Mouse (Mus musculus): ENCODE measurements around the gene Ccdc153. TPM values are rescaled to one million over a fixed set of nuclear protein-coding genes. Genes with fewer than 3 reads are reported as not detected.

The Ccdc153 gene
- polyA plus RNA-seq, 1 experiment from 2014 or later, result not detected

- Histone ChIP-seq H3K27ac (ENCODE audit: low read depth, low read length) (no peak overlapping the region), H3K9ac (ENCODE audit: low read depth, low read length) (no peak overlapping the region), H3K4me3 (ENCODE audit: low read length) (no peak overlapping the region), H3K36me3 (ENCODE audit: control insufficient read depth, insufficient read depth, low read length) (no peaks in the 10 kb centered on the region), H3K4me1 (ENCODE audit: control insufficient read depth, insufficient read depth, low read depth, low read length) (no peaks in the 10 kb centered on the region), H3K9me3 (ENCODE audit: control insufficient read depth, low read length) (no peaks in the 10 kb centered on the region), H3K4me2 (ENCODE audit: low read length) (no peak overlapping the region), H3K27me3 (replicated peaks; ENCODE audit: control insufficient read depth, insufficient read depth, low read length) (no peaks in the 10 kb centered on the region)
- ATAC-seq, result no peak
- WGBS, result 100% methylated on average over 4 of the region's 4 CpGs
Observed at GRCm38 (mm10) chr9:44209416-44209815, 31.1 kb upstream of the Ccdc153 start.

- Histone ChIP-seq H3K4me3 (ENCODE audit: low read length) (no peak overlapping the region), H3K36me3 (ENCODE audit: control insufficient read depth, insufficient read depth, low read length) (no peaks in the 10 kb centered on the region), H3K27ac (ENCODE audit: low read depth, low read length) (no peak overlapping the region), H3K4me2 (ENCODE audit: low read length) (no peak overlapping the region), H3K4me1 (ENCODE audit: control insufficient read depth, insufficient read depth, low read depth, low read length) (no peaks in the 10 kb centered on the region), H3K27me3 (replicated peaks; ENCODE audit: control insufficient read depth, insufficient read depth, low read length) (no peaks in the 10 kb centered on the region), H3K9ac (ENCODE audit: low read depth, low read length) (no peak overlapping the region), H3K9me3 (ENCODE audit: control insufficient read depth, low read length) (no peaks in the 10 kb centered on the region)
- WGBS, result 94% methylated on average over 4 of the region's 4 CpGs
- no peak for ATAC-seq
Observed at GRCm38 (mm10) chr9:44212406-44212805, 28.1 kb upstream of the Ccdc153 start.

DNA sequence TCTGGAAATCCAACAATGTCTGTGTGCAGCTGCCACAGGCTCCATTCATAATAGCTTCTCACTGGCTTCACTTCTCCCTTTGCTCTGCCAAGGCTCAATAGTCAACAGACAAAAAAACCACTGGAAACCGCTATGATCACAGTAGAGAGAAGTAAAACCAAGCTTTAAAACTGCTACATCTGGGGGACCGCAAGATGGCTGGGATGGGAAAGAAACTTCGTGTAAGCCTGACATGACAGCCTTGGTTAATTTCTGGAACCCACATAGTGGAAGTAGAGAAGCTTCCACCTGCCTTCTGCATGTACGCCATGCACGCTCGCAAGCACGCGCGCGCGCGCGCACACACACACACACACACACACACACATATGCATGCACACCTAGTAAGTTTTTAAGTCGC lies 26.9 kb upstream of the Ccdc153 start:
- 97% methylated on average over 14 of the region's 14 CpGs for WGBS
- Histone ChIP-seq H3K36me3 (ENCODE audit: control insufficient read depth, insufficient read depth, low read length) (no peaks in the 10 kb centered on the region), H3K27ac (ENCODE audit: low read depth, low read length) (no peak overlapping the region), H3K9me3 (ENCODE audit: control insufficient read depth, low read length) (no peaks in the 10 kb centered on the region), H3K4me1 (ENCODE audit: control insufficient read depth, insufficient read depth, low read depth, low read length) (no peaks in the 10 kb centered on the region), H3K9ac (ENCODE audit: low read depth, low read length) (no peak overlapping the region), H3K4me3 (ENCODE audit: low read length) (no peak overlapping the region), H3K27me3 (replicated peaks; ENCODE audit: control insufficient read depth, insufficient read depth, low read length) (no peaks in the 10 kb centered on the region), H3K4me2 (ENCODE audit: low read length) (no peak overlapping the region)
- ATAC-seq, result no peak

- Histone ChIP-seq H3K27ac (ENCODE audit: low read depth, low read length) (no peak overlapping the region), H3K4me2 (ENCODE audit: low read length) (no peak overlapping the region), H3K27me3 (replicated peaks; ENCODE audit: control insufficient read depth, insufficient read depth, low read length) (no peaks in the 10 kb centered on the region), H3K36me3 (ENCODE audit: control insufficient read depth, insufficient read depth, low read length) (no peaks in the 10 kb centered on the region), H3K9me3 (ENCODE audit: control insufficient read depth, low read length) (no peaks in the 10 kb centered on the region), H3K4me3 (ENCODE audit: low read length) (no peak overlapping the region), H3K4me1 (ENCODE audit: control insufficient read depth, insufficient read depth, low read depth, low read length) (peaks cover 7% of the 10 kb centered on the region), H3K9ac (ENCODE audit: low read depth, low read length) (no peak overlapping the region)
- WGBS, result 43% methylated on average over 6 of the region's 6 CpGs
- ATAC-seq, result 0 out of 2 replicates have a peak, but pooled peaks have one; percentile 34
Observed at GRCm38 (mm10) chr9:44225993-44226392, 14.5 kb upstream of the Ccdc153 start.

GRCm38 (mm10) chr9:44231609-44232008 lies 8.9 kb upstream of the Ccdc153 start:
- no peak for ATAC-seq
- H3K4me1 ChIP-seq (ENCODE audit: control insufficient read depth, insufficient read depth, low read depth, low read length), result peaks cover 17% of the 10 kb centered on the region
- H3K9me3 ChIP-seq (ENCODE audit: control insufficient read depth, low read length), result no peaks in the 10 kb centered on the region
- H3K4me2 ChIP-seq (ENCODE audit: low read length), result peak overlapping the region; percentile 81
- H3K27me3 ChIP-seq (replicated peaks; ENCODE audit: control insufficient read depth, insufficient read depth, low read length), result no peaks in the 10 kb centered on the region
- H3K9ac ChIP-seq (ENCODE audit: low read depth, low read length), result no peak overlapping the region
- no peak overlapping the region for H3K27ac ChIP-seq (ENCODE audit: low read depth, low read length)
- H3K4me3 ChIP-seq (ENCODE audit: low read length), result no peak overlapping the region
- H3K36me3 ChIP-seq (ENCODE audit: control insufficient read depth, insufficient read depth, low read length), result no peaks in the 10 kb centered on the region

- peak overlapping the region; percentile 95 for H3K4me3 ChIP-seq (ENCODE audit: low read length)
- peak; percentile 82 for ATAC-seq
- H3K4me1 ChIP-seq (ENCODE audit: control insufficient read depth, insufficient read depth, low read depth, low read length), result peaks cover 17% of the 10 kb centered on the region
- no peaks in the 10 kb centered on the region for H3K27me3 ChIP-seq (replicated peaks; ENCODE audit: control insufficient read depth, insufficient read depth, low read length)
- H3K27ac ChIP-seq (ENCODE audit: low read depth, low read length), result peak overlapping the region; percentile 97
- peak overlapping the region; percentile 97 for H3K9ac ChIP-seq (ENCODE audit: low read depth, low read length)
- no peaks in the 10 kb centered on the region for H3K36me3 ChIP-seq (ENCODE audit: control insufficient read depth, insufficient read depth, low read length)
- WGBS, result under 1% methylated on average over 39 of the region's 40 CpGs
- peak overlapping the region; percentile 81 for H3K4me2 ChIP-seq (ENCODE audit: low read length)
- no peaks in the 10 kb centered on the region for H3K9me3 ChIP-seq (ENCODE audit: control insufficient read depth, low read length)
Observed at GRCm38 (mm10) chr9:44233021-44233801, 7.3 kb upstream of the Ccdc153 start.

DNA sequence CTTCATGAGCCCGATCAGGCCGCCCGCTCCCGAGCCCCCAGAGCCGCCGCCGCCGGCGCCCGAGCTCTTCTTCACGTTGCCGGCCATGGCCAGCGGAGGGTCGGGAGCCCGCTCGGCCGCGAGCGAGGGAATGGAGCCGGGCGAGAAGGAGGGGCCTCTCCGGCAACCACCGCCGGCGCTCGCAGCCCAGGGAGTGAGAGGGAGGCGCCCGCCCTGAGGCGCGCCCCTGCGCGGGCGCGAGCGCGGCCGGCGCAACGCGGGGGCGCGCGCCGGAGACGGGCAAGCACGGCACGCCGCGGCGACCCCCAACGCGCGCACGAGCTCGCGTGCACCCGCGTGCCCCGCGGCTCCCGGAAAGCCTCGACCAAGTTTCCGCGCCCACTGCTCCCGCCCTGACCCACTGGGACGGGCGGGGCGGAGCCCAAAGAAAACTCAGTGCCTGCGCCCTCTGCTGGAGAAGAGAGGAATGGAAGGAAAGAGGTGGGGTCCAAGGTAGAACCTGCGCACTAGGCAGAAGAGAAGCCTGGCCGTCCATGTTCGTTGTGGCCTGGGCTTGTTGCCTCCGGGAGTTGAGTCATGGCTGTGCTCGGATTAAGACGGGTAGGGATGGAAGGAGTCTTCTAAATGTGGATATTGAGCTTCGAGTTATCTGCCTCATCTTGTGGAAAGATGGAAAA lies 6.5 kb upstream of the Ccdc153 start, which contains the start of gene Cbl:
Gene Cbl (minus strand): TSS at position 248 of the 677 bp plus-strand sequence.
- H3K27ac ChIP-seq (ENCODE audit: low read depth, low read length), result peak within 1 kb of the TSS; percentile 97
- no peaks in the 10 kb centered on the region for H3K9me3 ChIP-seq (ENCODE audit: control insufficient read depth, low read length)
- H3K36me3 ChIP-seq (ENCODE audit: control insufficient read depth, insufficient read depth, low read length), result no peaks in the 10 kb centered on the region
- under 1% methylated on average over 51 of the region's 76 CpGs for WGBS
- ATAC-seq, result peak; percentile 94
- H3K9ac ChIP-seq (ENCODE audit: low read depth, low read length), result peak within 1 kb of the TSS; percentile 97
- no peaks in the 10 kb centered on the region for H3K27me3 ChIP-seq (replicated peaks; ENCODE audit: control insufficient read depth, insufficient read depth, low read length)
- peak within 1 kb of the TSS; percentile 95 for H3K4me3 ChIP-seq (ENCODE audit: low read length)
- H3K4me1 ChIP-seq (ENCODE audit: control insufficient read depth, insufficient read depth, low read depth, low read length), result peaks cover 17% of the 10 kb centered on the region
- peak within 1 kb of the TSS; percentile 81 for H3K4me2 ChIP-seq (ENCODE audit: low read length)

GRCm38 (mm10) chr9:44234479-44235427 lies 5.7 kb upstream of the Ccdc153 start:
- Histone ChIP-seq H3K4me3 (ENCODE audit: low read length) (peak overlapping the region; percentile 95), H3K4me1 (ENCODE audit: control insufficient read depth, insufficient read depth, low read depth, low read length) (peaks cover 17% of the 10 kb centered on the region), H3K36me3 (ENCODE audit: control insufficient read depth, insufficient read depth, low read length) (no peaks in the 10 kb centered on the region), H3K9me3 (ENCODE audit: control insufficient read depth, low read length) (no peaks in the 10 kb centered on the region), H3K27ac (ENCODE audit: low read depth, low read length) (peak overlapping the region; percentile 19), H3K4me2 (ENCODE audit: low read length) (peak overlapping the region; percentile 52), H3K9ac (ENCODE audit: low read depth, low read length) (peak overlapping the region; percentile 97), H3K27me3 (replicated peaks; ENCODE audit: control insufficient read depth, insufficient read depth, low read length) (no peaks in the 10 kb centered on the region)
- WGBS, result 29% methylated on average over 19 of the region's 19 CpGs
- peak; percentile 31; the same call in 1 of the 2 replicates for ATAC-seq

All from hindbrain, embryonic 16.5 days (tissue).